In genomic region chr7:111150115-111150514, GRCm38 (mm10) we compare ENCODE assay signal across 17 mouse cellular contexts.
DNase-seq lines count a peak whose midpoint lies in the region; ATAC-seq lines count a peak whose summit lies in the region.
"Had no signal": no experiment of that assay in that cellular context is flagged by ENCODE, and none has a peak within 500 bp of the region (broad histone marks: within the 10 kb centered on the region; RNA-seq: fewer than 3 reads in every experiment).

No protein-coding gene starts in this region.

- no peak overlapping the region for H3K4me3 ChIP-seq in heart, embryonic 11.5 days (ENCODE audit: low read depth, low read length)
- H3K4me3 ChIP-seq: erythroblast, embryonic 14.5 days; liver, embryonic 15.5 days; midbrain, embryonic 12.5 days; myocyte had no signal

- peaks cover 10% of the 10 kb centered on the region for H3K4me1 ChIP-seq in heart, embryonic 11.5 days (ENCODE audit: control insufficient read depth, insufficient read depth, low read length)
- H3K4me1 ChIP-seq: midbrain, embryonic 12.5 days had no signal

- H3K9me3 ChIP-seq in heart, embryonic 11.5 days (replicated peaks; ENCODE audit: control insufficient read depth, low read length) = no peaks in the 10 kb centered on the region
- H3K9me3 ChIP-seq: G1E; liver, embryonic 15.5 days; midbrain, embryonic 12.5 days had no signal

- H3K4me2 ChIP-seq in heart, embryonic 11.5 days = no peak overlapping the region
- H3K4me2 ChIP-seq: liver, embryonic 15.5 days; midbrain, embryonic 12.5 days had no signal

- no peaks in the 10 kb centered on the region for H3K27me3 ChIP-seq in heart, embryonic 11.5 days (ENCODE audit: control insufficient read depth, insufficient read depth, low read length)
- H3K27me3 ChIP-seq: midbrain, embryonic 12.5 days had no signal

- H3K36me3 ChIP-seq in heart, embryonic 11.5 days (ENCODE audit: control insufficient read depth, insufficient read depth, low read length) = no peaks in the 10 kb centered on the region
- H3K36me3 ChIP-seq: G1E; liver, embryonic 15.5 days; midbrain, embryonic 12.5 days had no signal

- H3K9ac ChIP-seq in heart, embryonic 11.5 days (ENCODE audit: low read depth, low read length) = no peak overlapping the region
- H3K9ac ChIP-seq: liver, embryonic 15.5 days; midbrain, embryonic 12.5 days had no signal

- ATAC-seq in heart, embryonic 11.5 days (replicated peaks; ENCODE audit: insufficient number of reproducible peaks, low FRiP score, low TSS enrichment) = no peak
- ATAC-seq: hindbrain, embryonic 16.5 days had no signal

- peak; percentile 94 for DNase-seq in heart, adult 11 months
- no peak for DNase-seq in heart, postnatal 25 days (ENCODE audit: low spot score)
- peak; percentile 23 to 38 for DNase-seq in adrenal gland, postnatal 36 days
- peak; percentile 25 for DNase-seq in cerebellum, adult 8-10 months
- no peak for DNase-seq in left cerebral cortex, adult 8-10 months (ENCODE audit: low spot score in 2 of 2)
- DNase-seq in testis, postnatal 14 days (ENCODE audit: low spot score) = no peak
- no peak for DNase-seq in liver
- DNase-seq: kidney, adult 8-10 months; kidney, postnatal 4 days; right cerebral cortex, postnatal 14 days had no signal

- intact Hi-C loops in heart, postnatal 25 days (cut with DNase I) = no loop called here

- whole genome bisulfite sequencing in heart, embryonic 11.5 days (ENCODE audit: insufficient replicate concordance) = 65% methylated on average over 5 of the region's 5 CpGs

- 0 out of 2 replicates have a peak overlapping the region, but pooled peaks have one; percentile 22 for H3K27ac ChIP-seq in heart, embryonic 11.5 days (ENCODE audit: low read depth, low read length)
- H3K27ac ChIP-seq: liver, embryonic 15.5 days; midbrain, embryonic 12.5 days had no signal

Comparison
In these comparisons a context has a peak if more than half of its experiments do, and no peak if none do; other contexts are left out.
1. DNase-seq: peak in heart, adult 11 months (single experiment), adrenal gland, postnatal 36 days (2 of 2) and cerebellum, adult 8-10 months (single experiment); none in heart, postnatal 25 days (single experiment), left cerebral cortex, adult 8-10 months (0 of 2), testis, postnatal 14 days (single experiment) and liver (single experiment).